Mouse (Mus musculus) brain, embryonic 14.5 days (tissue): ENCODE data around the gene Upf1. TPM values are rescaled to one million over a fixed set of nuclear protein-coding genes. Genes with fewer than 3 reads are reported as not detected.

ENCODE experiments used
- DNase-seq: peaks from one replicate; pipeline ENCODE4 v3.0.0-alpha.2; 2011; ENCODE audit warnings: low read depth
- CTCF ChIP-seq: fragments of 200-500 bp; IDR thresholded peaks from 2 replicates; pipeline ENCODE4 v1.5.1; 2012; ENCODE audit warnings: inconsistent platforms, mild to moderate bottlenecking, moderate library complexity, borderline replicate concordance; ENCODE audit not compliant: insufficient read depth, insufficient read length; ENCODE audit errors: extremely low read depth
- POLR2A ChIP-seq: fragments of 200-500 bp; IDR thresholded peaks from 2 replicates; pipeline ENCODE4 v1.6.1; 2012; ENCODE audit warnings: mild to moderate bottlenecking, inconsistent platforms, borderline replicate concordance; ENCODE audit not compliant: poor library complexity, insufficient read depth, insufficient read length, severe bottlenecking; ENCODE audit errors: extremely low read depth
- polyA plus RNA-seq: library from polyadenylated mRNA; depleted of rRNA; stranded (reverse); fragments of >200 nt; gene quantifications from 2 replicates; pipeline ENCODE4 v1.2.3, GENCODE M21; 2012; rRNA removed

Gene Upf1
- polyA plus RNA-seq = 20.5 and 40.3 TPM in 2 replicates

- TF ChIP-seq CTCF (no peak), POLR2A (peak; percentile 57)
- DNase-seq = peak; percentile 99
These were observed at the start of gene Upf1 for GRCm38 (mm10) chr8:70353194-70353817. Gene Upf1, minus strand, starts transcription at chr8:70353278.

- TF ChIP-seq CTCF (no peak), POLR2A (no peak)
- DNase-seq = no peak
These were observed 44.8 kb upstream of the Upf1 start for GRCm38 (mm10) chr8:70397611-70398563.

GRCm38 (mm10) chr8:70396184-70396583 lies 43.1 kb upstream of the Upf1 start:
- no peak for DNase-seq
- TF ChIP-seq POLR2A = no peak
- no peak for TF ChIP-seq CTCF

GRCm38 (mm10) chr8:70395649-70396048 lies 42.6 kb upstream of the Upf1 start:
- peak; percentile 36 for DNase-seq

GRCm38 (mm10) chr8:70394269-70394998 lies 41.4 kb upstream of the Upf1 start:
- TF ChIP-seq CTCF = no peak
- TF ChIP-seq POLR2A = no peak
- no peak for DNase-seq

More at GRCm38 (mm10) chr8:70395649-70396048, 42.6 kb upstream of the Upf1 start:
- TF ChIP-seq CTCF (no peak), POLR2A (no peak)

GRCm38 (mm10) chr8:70393087-70393486 lies 40.0 kb upstream of the Upf1 start:
- no peak for DNase-seq
- TF ChIP-seq POLR2A = no peak
- no peak for TF ChIP-seq CTCF

GRCm38 (mm10) chr8:70389678-70390077 lies 36.6 kb upstream of the Upf1 start:
- no peak for DNase-seq
- TF ChIP-seq POLR2A = no peak
- TF ChIP-seq CTCF = no peak

- DNase-seq = peak; percentile 69
- TF ChIP-seq CTCF (peak; percentile 78), POLR2A (no peak)
These were observed 30.2 kb upstream of the Upf1 start for GRCm38 (mm10) chr8:70383287-70383686.

GRCm38 (mm10) chr8:70380069-70380468 lies 27.0 kb upstream of the Upf1 start:
- no peak for DNase-seq
- no peak for TF ChIP-seq POLR2A
- no peak for TF ChIP-seq CTCF

GRCm38 (mm10) chr8:70377049-70377448 lies 24.0 kb upstream of the Upf1 start:
- no peak for DNase-seq
- TF ChIP-seq POLR2A (no peak), CTCF (no peak)

- TF ChIP-seq CTCF = no peak
- TF ChIP-seq POLR2A = no peak
- DNase-seq = no peak
These were observed 23.2 kb upstream of the Upf1 start for GRCm38 (mm10) chr8:70376275-70376741.

GRCm38 (mm10) chr8:70375212-70375859 lies 22.3 kb upstream of the Upf1 start:
- DNase-seq = no peak
- TF ChIP-seq POLR2A (no peak), CTCF (no peak)
